Mouse (Mus musculus) kidney, adult 2 months (tissue): ENCODE measurements around the gene Evx2.

Experiments
- CTCF ChIP-seq: fragments of 200-500 bp; conservative IDR thresholded peaks from 2 replicates; pipeline ENCODE4 v1.5.1; 2011; ENCODE audit warnings: low read depth, mild to moderate bottlenecking, control low read depth, low read length, moderate library complexity, mixed read lengths; ENCODE audit not compliant: insufficient read depth, insufficient read length
- POLR2A ChIP-seq: fragments of 200-500 bp; IDR thresholded peaks from one replicate; pipeline ENCODE4 v1.6.1; 2011; ENCODE audit warnings: low read depth, low read length, control low read depth

- TF ChIP-seq CTCF = peak; percentile 60
- TF ChIP-seq POLR2A = no peak
These were observed 27.1 kb upstream of the Evx2 start for GRCm38 (mm10) chr2:74686301-74686987.
